Mouse (Mus musculus) liver, embryonic 14 days (tissue): Measurements from ENCODE around the gene Gm6377. TPM values are rescaled to one million over a fixed set of nuclear protein-coding genes. Genes with fewer than 3 reads are reported as not detected.

ENCODE experiments used
- polyA plus RNA-seq: library from polyadenylated mRNA; depleted of rRNA; stranded (reverse); fragments of >200 nt; gene quantifications from 2 replicates; pipeline ENCODE4 v1.2.3, GENCODE M21; 2012; rRNA removed

The Gm6377 gene
- 0.26 and 0.37 TPM in 2 replicates for polyA plus RNA-seq

GRCm38 (mm10) chrX:109196468-109196867 lies at the start of gene Gm6377:
TSS of gene Gm6377 (plus strand) at chrX:109196756.

Other genes with a start within 250 kb of the Gm6377 start
- gene Hmgn5, start 183.4 kb upstream of the Gm6377 start, polyA plus RNA-seq = 22.9 and 29.5 TPM in 2 replicates
- 29.3 and 34.7 TPM in 2 replicates for gene Sh3bgrl, start 101.4 kb upstream of the Gm6377 start, polyA plus RNA-seq